Mouse (Mus musculus): ENCODE results near the gene Serpinb9c.

GRCm38 (mm10) chr13:33192659-33193058 is 33.1 kb upstream of the Serpinb9c start, which contains the start of gene Serpinb9d:
- TF ChIP-seq CTCF (IDR thresholded peaks at IDR 0.05; ENCODE audit: borderline replicate concordance, insufficient read depth, low read length): no peak
- no peak for TF ChIP-seq POLR2A (IDR thresholded peaks at IDR 0.05; ENCODE audit: low read depth, low read length)

All from embryonic fibroblast, embryonic 13.5 days (primary cell).